Mouse (Mus musculus) stomach, postnatal 0 days (tissue): ENCODE data around the gene Abhd16a. TPM values are rescaled to one million over a fixed set of nuclear protein-coding genes. Genes with fewer than 3 reads are reported as not detected.

Experiments
- ATAC-seq: fragments of 200-750 bp; cut with Nextera tagmentation; 2 replicates; pipeline ENCODE4 v1.8.0; 2017; ENCODE audit not compliant: low FRiP score, low TSS enrichment
- DNase-seq: peaks from one replicate; pipeline ENCODE4 v3.0.0-alpha.2; 2016; ENCODE audit warnings: low spot score
- H3K27ac ChIP-seq: fragments of 300-500 bp; sonication (generic); replicated peaks from 2 replicates; pipeline ENCODE4 v1.5.1; 2014; ENCODE audit warnings: mild to moderate bottlenecking, control low read depth
- H3K27me3 ChIP-seq: fragments of 300-500 bp; sonication (generic); 2 replicates; pipeline ENCODE4 v1.6.1; 2014; ENCODE audit warnings: low read length; ENCODE audit not compliant: control insufficient read depth, insufficient read depth
- H3K36me3 ChIP-seq: fragments of 300-500 bp; sonication (generic); 2 replicates; pipeline ENCODE4 v1.6.1; 2014; ENCODE audit warnings: low read length, mixed read lengths; ENCODE audit not compliant: control insufficient read depth, insufficient read depth
- H3K4me1 ChIP-seq: fragments of 300-500 bp; sonication (generic); replicated peaks from 2 replicates; pipeline ENCODE4 v1.6.1; 2014; ENCODE audit warnings: antibody characterized with exemption; ENCODE audit not compliant: control insufficient read depth, insufficient read depth
- H3K4me2 ChIP-seq: fragments of 300-500 bp; sonication (generic); replicated peaks from 2 replicates; pipeline ENCODE4 v1.6.1; 2014; ENCODE audit warnings: low read depth, mild to moderate bottlenecking, control low read depth, moderate library complexity
- H3K4me3 ChIP-seq: fragments of 300-500 bp; sonication (generic); 2 replicates; pipeline ENCODE4 v1.5.1; 2014; ENCODE audit warnings: low read depth, low read length, control low read depth
- H3K9ac ChIP-seq: fragments of 300-500 bp; sonication (generic); 2 replicates; pipeline ENCODE4 v1.6.1; 2014; ENCODE audit warnings: mild to moderate bottlenecking, low read length, control low read depth, mixed read lengths
- H3K9me3 ChIP-seq: fragments of 300-500 bp; sonication (generic); 2 replicates; pipeline ENCODE4 v1.6.1; 2016; ENCODE audit warnings: low read length; ENCODE audit not compliant: control insufficient read depth
- CTCF ChIP-seq: IDR thresholded peaks from 2 replicates; pipeline ENCODE4 v1.5.1; 2016; ENCODE audit warnings: antibody characterized with exemption, low read depth, mild to moderate bottlenecking, moderate library complexity
- EP300 ChIP-seq: optimal IDR thresholded peaks from 2 replicates; pipeline ENCODE3; 2016; ENCODE audit warnings: antibody characterized with exemption
- WGBS: fragments of 180-500 bp; shearing (Covaris S2); extraction: QIAGEN DNeasy Blood & Tissue Kit; methylation state at CpG from one replicate; pipeline ENCODE4 v1.1.7; 2014; 5-methylcytosine and 5-hydroxymethylcytosine counted together
- polyA plus RNA-seq: library from polyadenylated mRNA; unstranded; fragments of >200 nt; fragmentation: Nextera tagmentation; extraction: Ambion mirVana; gene quantifications from 2 replicates; pipeline ENCODE4 v1.2.1, GENCODE M21; 2015

Abhd16a gene
- polyA plus RNA-seq, 1 experiment from 2014 or later, result 74.2 TPM

DNA sequence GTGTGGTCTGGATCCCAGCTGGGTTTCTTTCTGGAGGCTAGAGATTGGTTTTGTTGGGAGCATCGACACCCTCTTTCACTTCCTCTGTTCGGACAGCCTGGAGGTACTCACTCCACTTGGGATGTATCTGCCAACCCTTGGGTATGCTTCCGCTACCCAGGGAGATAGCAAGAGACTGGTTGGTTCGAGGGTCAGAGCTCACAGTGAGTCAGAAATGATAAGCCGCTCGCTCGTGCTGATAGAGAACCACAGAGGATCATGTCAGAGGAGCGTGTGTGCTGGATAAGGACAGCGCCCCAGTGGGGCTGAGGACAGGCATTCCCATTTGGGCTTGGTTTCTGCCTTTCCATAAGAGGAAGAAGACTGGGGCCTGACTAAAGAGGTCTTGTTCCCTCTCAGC lies 9.3 kb upstream of the Abhd16a start:
- DNase-seq (peak; percentile 63), ATAC-seq (peak; percentile 38)
- Histone ChIP-seq H3K9me3 (no peaks in the 10 kb centered on the region), H3K4me1 (no peaks in the 10 kb centered on the region; the same call in 1 of the 2 replicates), H3K4me3 (no peak overlapping the region), H3K36me3 (no peaks in the 10 kb centered on the region), H3K27ac (0 out of 2 replicates have a peak overlapping the region, but pooled peaks have one; percentile 8), H3K4me2 (peak overlapping the region; percentile 11; the same call in 1 of the 2 replicates), H3K9ac (no peak overlapping the region), H3K27me3 (no peaks in the 10 kb centered on the region)
- WGBS, result 39% methylated on average over 9 of the region's 9 CpGs
- TF ChIP-seq EP300, result no peak
- peak; percentile 41; the same call in 1 of the 2 replicates for TF ChIP-seq CTCF

DNA sequence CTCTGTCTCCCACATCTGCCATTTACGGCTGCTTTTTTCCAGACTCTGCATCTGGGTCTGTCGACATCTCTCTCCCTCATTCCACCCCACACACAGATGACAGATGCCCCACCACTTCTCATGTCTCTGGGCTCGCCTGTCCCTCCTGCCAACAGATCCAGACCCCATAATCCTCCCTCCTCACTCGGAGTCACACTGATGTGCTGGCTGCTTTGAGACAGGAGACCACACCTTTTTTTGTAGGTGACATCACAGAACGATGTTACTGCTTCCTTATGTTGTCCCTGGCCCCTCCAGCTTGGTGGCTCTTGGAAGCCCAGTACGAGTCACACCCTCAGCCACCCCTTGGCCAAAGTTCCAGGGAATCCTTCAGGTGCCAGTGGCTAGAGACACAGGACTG lies 8.8 kb upstream of the Abhd16a start:
- WGBS, result 46% methylated on average over 6 of the region's 6 CpGs
- no peak for TF ChIP-seq EP300
- no peak for TF ChIP-seq CTCF
- no peak overlapping the region for H3K9ac ChIP-seq
- DNase-seq, result no peak
- ATAC-seq, result no peak
- H3K27me3 ChIP-seq, result no peaks in the 10 kb centered on the region
- no peaks in the 10 kb centered on the region; the same call in 1 of the 2 replicates for H3K4me1 ChIP-seq
- H3K27ac ChIP-seq, result 0 out of 2 replicates have a peak overlapping the region, but pooled peaks have one; percentile 8
- H3K4me3 ChIP-seq, result no peak overlapping the region
- H3K9me3 ChIP-seq, result no peaks in the 10 kb centered on the region
- H3K4me2 ChIP-seq, result peak overlapping the region; percentile 11; the same call in 1 of the 2 replicates
- H3K36me3 ChIP-seq, result no peaks in the 10 kb centered on the region

DNA sequence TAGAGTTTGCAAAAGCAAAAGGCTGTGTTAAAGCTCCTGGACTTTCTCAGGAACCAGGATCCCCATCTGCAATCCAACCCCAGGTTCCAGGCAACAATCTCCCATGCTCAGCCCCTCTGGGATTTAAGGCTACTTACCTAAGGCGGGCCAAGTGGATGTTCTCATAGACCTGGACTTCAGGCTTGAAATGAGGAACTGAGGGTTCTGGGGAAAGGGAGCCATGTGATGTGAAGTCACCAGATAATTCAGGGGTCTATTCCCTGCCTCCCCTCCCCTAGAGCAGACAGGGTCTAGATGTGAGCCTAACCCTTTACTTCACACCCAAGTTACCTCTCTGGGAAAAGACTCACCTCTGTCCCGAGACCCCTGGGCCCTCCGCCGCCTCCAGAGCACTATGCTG lies 8.4 kb upstream of the Abhd16a start:
- Histone ChIP-seq H3K36me3 (no peaks in the 10 kb centered on the region), H3K27ac (no peak overlapping the region)
- ATAC-seq, result no peak

DNA sequence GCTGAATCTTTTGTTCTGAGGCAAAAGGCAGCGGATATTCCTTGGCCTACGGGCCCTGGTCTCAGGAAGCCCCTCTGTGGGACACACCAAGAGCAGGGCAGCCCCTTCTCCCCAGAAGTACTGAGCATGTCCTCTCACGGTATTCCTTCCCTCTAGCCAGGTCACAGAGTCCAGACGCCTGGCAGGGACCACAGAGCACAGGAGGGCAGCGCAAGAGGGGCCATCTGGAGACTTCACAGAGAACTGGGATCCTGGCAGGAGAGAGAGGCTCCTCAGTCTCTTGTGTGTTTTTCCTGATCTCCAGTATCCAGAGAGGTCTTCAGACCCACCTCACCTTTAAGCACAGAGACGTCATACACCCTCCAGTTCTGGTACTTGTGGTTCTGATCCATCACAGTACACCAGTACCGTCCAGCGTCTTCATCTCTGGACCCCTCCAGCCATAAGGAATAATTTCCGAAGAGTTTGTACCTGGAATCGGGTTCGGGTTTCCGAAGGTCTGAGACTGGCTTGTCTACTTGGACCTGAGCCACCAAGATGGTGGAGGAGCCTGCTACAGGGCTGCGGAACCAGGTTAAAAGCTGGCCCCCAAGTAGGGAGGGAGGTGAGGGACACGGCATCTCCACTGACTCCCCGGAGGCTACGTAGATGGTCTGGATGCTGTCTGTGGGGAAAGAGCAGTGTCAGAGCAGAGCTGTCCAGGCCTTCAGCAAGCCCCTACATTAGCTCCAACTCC lies 6.1 kb upstream of the Abhd16a start:
- Histone ChIP-seq H3K36me3 (no peaks in the 10 kb centered on the region), H3K27me3 (no peaks in the 10 kb centered on the region), H3K4me1 (no peaks in the 10 kb centered on the region; the same call in 1 of the 2 replicates), H3K9me3 (no peaks in the 10 kb centered on the region), H3K4me2 (no peak overlapping the region), H3K27ac (no peak overlapping the region), H3K4me3 (no peak overlapping the region), H3K9ac (no peak overlapping the region)
- TF ChIP-seq CTCF, result no peak
- no peak for ATAC-seq
- DNase-seq, result no peak
- 87% methylated on average over 16 of the region's 16 CpGs for WGBS

More for the DNA sequence above, 8.4 kb upstream of the Abhd16a start:
- H3K4me1 ChIP-seq, result no peaks in the 10 kb centered on the region; the same call in 1 of the 2 replicates
- no peak for DNase-seq
- H3K4me2 ChIP-seq, result no peak overlapping the region
- H3K27me3 ChIP-seq, result no peaks in the 10 kb centered on the region
- H3K4me3 ChIP-seq, result no peak overlapping the region
- WGBS, result 85% methylated on average over 4 of the region's 4 CpGs
- TF ChIP-seq EP300 (no peak), CTCF (no peak)
- H3K9ac ChIP-seq, result no peak overlapping the region
- no peaks in the 10 kb centered on the region for H3K9me3 ChIP-seq

DNA sequence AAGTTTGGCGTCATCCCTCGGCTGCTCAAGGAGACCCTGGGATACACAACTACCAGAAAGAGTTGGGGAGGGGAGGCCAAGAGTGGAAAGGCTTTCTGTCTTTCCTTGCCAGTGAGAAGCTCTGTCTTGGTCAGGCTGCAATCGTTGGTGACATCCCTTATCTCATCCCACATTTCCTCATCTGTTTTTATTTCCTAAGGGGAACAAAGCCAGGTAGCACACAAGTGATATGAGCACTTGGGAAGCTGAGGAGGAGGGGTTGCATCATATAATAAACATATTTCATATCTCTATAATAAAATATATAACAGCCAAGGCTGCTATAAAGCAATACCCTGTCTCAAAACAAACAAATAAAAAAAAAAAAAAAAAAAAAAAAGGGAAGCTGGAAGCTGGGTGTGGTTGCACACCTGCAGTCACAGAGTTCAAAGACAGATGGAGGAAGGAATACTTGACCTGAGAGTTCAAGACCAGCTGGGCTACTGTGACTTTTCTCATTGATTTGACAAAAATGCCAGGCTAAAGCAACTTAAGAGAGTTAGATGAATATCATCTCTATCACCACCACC lies 5.0 kb upstream of the Abhd16a start:
- Histone ChIP-seq H3K27me3 (no peaks in the 10 kb centered on the region), H3K4me2 (no peak overlapping the region), H3K9ac (no peak overlapping the region), H3K4me1 (no peaks in the 10 kb centered on the region; the same call in 1 of the 2 replicates), H3K4me3 (no peak overlapping the region), H3K27ac (no peak overlapping the region), H3K36me3 (no peaks in the 10 kb centered on the region), H3K9me3 (no peaks in the 10 kb centered on the region)
- DNase-seq (no peak), ATAC-seq (no peak)
- TF ChIP-seq EP300, result no peak
- no peak for TF ChIP-seq CTCF
- WGBS, result 78% methylated on average over 3 of the region's 3 CpGs
